Mouse (Mus musculus) megakaryocyte, embryonic 14.5 days (primary cell): ENCODE measurements around the gene Kctd20. TPM values are rescaled to one million over a fixed set of nuclear protein-coding genes. Genes with fewer than 3 reads are reported as not detected.
A peak's percentile ranks its signal among the peaks of the same experiment; 100 is the strongest.

Experiments
- H3K27me3 ChIP-seq: replicated peaks from 2 replicates; pipeline ENCODE3; 2012; ENCODE audit warnings: inconsistent platforms
- H3K36me3 ChIP-seq: replicated peaks from 2 replicates; pipeline ENCODE3; 2012; ENCODE audit warnings: low read length, inconsistent platforms, mixed read lengths
- H3K4me1 ChIP-seq: 2 replicates; pipeline ENCODE4 v1.6.1; 2012; ENCODE audit warnings: inconsistent platforms
- H3K4me3 ChIP-seq: replicated peaks from 2 replicates; pipeline ENCODE3; 2012; ENCODE audit warnings: moderate library complexity, mild to moderate bottlenecking, inconsistent platforms
- H3K9me3 ChIP-seq: 2 replicates; pipeline ENCODE4 v1.6.1; 2012; ENCODE audit warnings: inconsistent platforms
- FLI1 ChIP-seq: IDR thresholded peaks from 2 replicates; pipeline ENCODE4 v1.6.1; 2012; ENCODE audit warnings: low read length, inconsistent platforms, mixed read lengths
- GATA1 ChIP-seq: IDR thresholded peaks from 3 replicates; pipeline ENCODE4 v1.6.1; 2012; ENCODE audit warnings: mixed read lengths, low read length, inconsistent platforms, borderline replicate concordance
- polyA plus RNA-seq: library from polyadenylated mRNA; stranded (reverse); fragments of >175 nt; gene quantifications from 2 replicates; pipeline ENCODE4 v1.2.3, GENCODE M21; 2012; ENCODE audit warnings: low replicate concordance; ENCODE audit not compliant: insufficient read depth

Kctd20 gene
- polyA plus RNA-seq, 1 experiment, result 27.8 TPM

- Histone ChIP-seq H3K36me3 (no peaks in the 10 kb centered on the region), H3K4me3 (no peak overlapping the region), H3K27me3 (peaks cover 3% of the 10 kb centered on the region), H3K9me3 (peaks cover 27% of the 10 kb centered on the region), H3K4me1 (peaks cover 4% of the 10 kb centered on the region; the same call in 1 of the 2 replicates)
- TF ChIP-seq GATA1 (no peak), FLI1 (no peak)
These were observed 7.3 kb upstream of the Kctd20 start for GRCm38 (mm10) chr17:28944481-28944880.

- Histone ChIP-seq H3K9me3 (peaks cover 13% of the 10 kb centered on the region), H3K27me3 (peaks cover 3% of the 10 kb centered on the region), H3K4me1 (peaks cover 20% of the 10 kb centered on the region), H3K36me3 (no peaks in the 10 kb centered on the region), H3K4me3 (no peak overlapping the region)
- no peak for TF ChIP-seq GATA1
- no peak for TF ChIP-seq FLI1
These were observed 4.5 kb upstream of the Kctd20 start for GRCm38 (mm10) chr17:28947011-28947939.

GRCm38 (mm10) chr17:28948661-28949060 lies 3.1 kb upstream of the Kctd20 start:
- no peaks in the 10 kb centered on the region for H3K36me3 ChIP-seq
- no peak overlapping the region for H3K4me3 ChIP-seq
- H3K27me3 ChIP-seq, result peaks cover 3% of the 10 kb centered on the region
- no peak for TF ChIP-seq GATA1
- TF ChIP-seq FLI1, result no peak
- H3K4me1 ChIP-seq, result peaks cover 26% of the 10 kb centered on the region
- peaks cover 13% of the 10 kb centered on the region for H3K9me3 ChIP-seq

- Histone ChIP-seq H3K36me3 (peaks cover 11% of the 10 kb centered on the region), H3K27me3 (peaks cover 3% of the 10 kb centered on the region), H3K4me1 (peaks cover 38% of the 10 kb centered on the region), H3K4me3 (no peak overlapping the region), H3K9me3 (peaks cover 13% of the 10 kb centered on the region)
- no peak for TF ChIP-seq GATA1
- no peak for TF ChIP-seq FLI1
These were observed 999 bp upstream of the Kctd20 start for GRCm38 (mm10) chr17:28950751-28951150.

GRCm38 (mm10) chr17:28953251-28953650 lies 1.5 kb downstream of the Kctd20 start:
- Histone ChIP-seq H3K27me3 (no peaks in the 10 kb centered on the region), H3K9me3 (no peaks in the 10 kb centered on the region), H3K36me3 (peaks cover 32% of the 10 kb centered on the region), H3K4me1 (peaks cover 51% of the 10 kb centered on the region), H3K4me3 (peak overlapping the region; percentile 95)
- TF ChIP-seq FLI1, result no peak
- no peak for TF ChIP-seq GATA1

GRCm38 (mm10) chr17:28954416-28954815 lies 2.7 kb downstream of the Kctd20 start:
- Histone ChIP-seq H3K9me3 (no peaks in the 10 kb centered on the region), H3K4me1 (peaks cover 57% of the 10 kb centered on the region), H3K4me3 (peak overlapping the region; percentile 51), H3K27me3 (no peaks in the 10 kb centered on the region), H3K36me3 (peaks cover 37% of the 10 kb centered on the region)
- TF ChIP-seq GATA1 (no peak), FLI1 (no peak)

GRCm38 (mm10) chr17:28960597-28960996 lies 8.8 kb downstream of the Kctd20 start:
- Histone ChIP-seq H3K4me1 (peaks cover 60% of the 10 kb centered on the region), H3K4me3 (no peak overlapping the region), H3K27me3 (no peaks in the 10 kb centered on the region), H3K36me3 (peaks cover 86% of the 10 kb centered on the region), H3K9me3 (no peaks in the 10 kb centered on the region)
- TF ChIP-seq FLI1, result no peak

GRCm38 (mm10) chr17:28961596-28961995 lies 9.8 kb downstream of the Kctd20 start:
- no peak overlapping the region for H3K4me3 ChIP-seq
- no peak for TF ChIP-seq FLI1
- no peak for TF ChIP-seq GATA1
- peaks cover 66% of the 10 kb centered on the region for H3K4me1 ChIP-seq
- H3K36me3 ChIP-seq, result peaks cover 88% of the 10 kb centered on the region
- no peaks in the 10 kb centered on the region for H3K27me3 ChIP-seq
- no peaks in the 10 kb centered on the region for H3K9me3 ChIP-seq

GRCm38 (mm10) chr17:28967021-28967610 lies 15.4 kb downstream of the Kctd20 start:
- H3K36me3 ChIP-seq, result peaks cover 98% of the 10 kb centered on the region
- H3K4me3 ChIP-seq, result no peak overlapping the region
- H3K4me1 ChIP-seq, result peaks cover 49% of the 10 kb centered on the region
- TF ChIP-seq GATA1 (no peak), FLI1 (no peak)
- H3K9me3 ChIP-seq, result no peaks in the 10 kb centered on the region
- no peaks in the 10 kb centered on the region for H3K27me3 ChIP-seq

- peaks cover 31% of the 10 kb centered on the region for H3K4me1 ChIP-seq
These were observed 18.4 kb downstream of the Kctd20 start for GRCm38 (mm10) chr17:28970122-28970521.

More at GRCm38 (mm10) chr17:28970122-28970521, 18.4 kb downstream of the Kctd20 start:
- Histone ChIP-seq H3K27me3 (no peaks in the 10 kb centered on the region), H3K9me3 (no peaks in the 10 kb centered on the region), H3K36me3 (peaks cover 98% of the 10 kb centered on the region), H3K4me3 (no peak overlapping the region)
- TF ChIP-seq FLI1 (no peak), GATA1 (no peak)
